Comparison of ENCODE assay signal across 12 mouse cellular contexts in the genomic region with DNA sequence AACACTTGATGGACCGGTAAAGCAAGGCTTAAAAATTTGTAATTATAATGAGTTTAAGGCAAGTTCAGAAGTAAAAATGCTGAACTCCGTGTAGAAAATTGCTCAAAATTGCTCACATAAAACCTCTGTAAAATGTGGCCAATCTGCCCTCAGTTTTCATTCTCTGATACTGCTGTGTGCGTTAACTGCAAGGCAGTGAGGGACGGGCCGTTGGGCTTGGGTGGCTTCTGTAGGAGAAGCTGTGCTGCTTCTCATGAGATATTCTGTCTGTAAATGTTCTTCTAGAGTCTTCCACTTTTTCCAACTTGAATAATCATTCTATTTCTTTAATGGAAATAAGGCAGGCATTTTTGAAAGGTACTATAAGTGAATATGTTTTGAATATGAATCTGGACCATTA. TPM values are rescaled to one million over a fixed set of nuclear protein-coding genes. Genes with fewer than 3 reads are reported as not detected.
DNase-seq lines count a peak whose midpoint lies in the region; ATAC-seq lines count a peak whose summit lies in the region.
"Had no signal": no experiment of that assay in that cellular context is flagged by ENCODE, and none has a peak within 500 bp of the region (broad histone marks: within the 10 kb centered on the region; RNA-seq: fewer than 3 reads in every experiment).

No protein-coding gene starts in this region.

- no peaks in the 10 kb centered on the region for H3K27me3 ChIP-seq in heart, embryonic 14.5 days (ENCODE audit: control insufficient read depth, insufficient read depth, low read length)
- no peaks in the 10 kb centered on the region for H3K27me3 ChIP-seq in lung, embryonic 15.5 days
- H3K27me3 ChIP-seq in stomach, embryonic 16.5 days (ENCODE audit: control insufficient read depth, insufficient read depth, low read length) = no peaks in the 10 kb centered on the region
- H3K27me3 ChIP-seq: forebrain, embryonic 15.5 days; hindbrain, embryonic 15.5 days had no signal

- peak overlapping the region; percentile 57 for H3K4me2 ChIP-seq in heart, embryonic 14.5 days (ENCODE audit: low read length)
- H3K4me2 ChIP-seq in lung, embryonic 15.5 days = no peak overlapping the region; the same call in 1 of the 2 replicates
- no peak overlapping the region for H3K4me2 ChIP-seq in stomach, embryonic 16.5 days (ENCODE audit: low read depth, low read length)
- H3K4me2 ChIP-seq: forebrain, embryonic 15.5 days; hindbrain, embryonic 15.5 days had no signal

- WGBS in heart, embryonic 14.5 days = 38% methylated on average over 5 of the region's 5 CpGs
- WGBS in lung, embryonic 15.5 days = 35% methylated on average over 5 of the region's 5 CpGs
- 45% methylated on average over 5 of the region's 5 CpGs for WGBS in stomach, embryonic 16.5 days

- H3K4me3 ChIP-seq in heart, embryonic 14.5 days (ENCODE audit: control insufficient read depth in 1 of 2, insufficient read depth in 1 of 2, low read depth in 1 of 2, low read length in 2 of 2) = no peak overlapping the region
- no peak overlapping the region for H3K4me3 ChIP-seq in lung, embryonic 15.5 days
- H3K4me3 ChIP-seq in stomach, embryonic 16.5 days (replicated peaks; ENCODE audit: low read length) = no peak overlapping the region
- H3K4me3 ChIP-seq: forebrain, embryonic 15.5 days; hindbrain, embryonic 15.5 days had no signal

- H3K9ac ChIP-seq in heart, embryonic 14.5 days (ENCODE audit: low read length) = peak overlapping the region; percentile 42; the same call in 1 of the 2 replicates
- no peak overlapping the region for H3K9ac ChIP-seq in lung, embryonic 15.5 days
- no peak overlapping the region for H3K9ac ChIP-seq in stomach, embryonic 16.5 days (ENCODE audit: low read length)
- H3K9ac ChIP-seq: forebrain, embryonic 15.5 days; hindbrain, embryonic 15.5 days had no signal

- H3K27ac ChIP-seq in heart, embryonic 14.5 days (replicated peaks in 1 of 2; ENCODE audit: control insufficient read depth in 1 of 2, insufficient read depth in 1 of 2, low read depth in 2 of 2, low read length in 2 of 2) = peak overlapping the region; percentile 84 to 95
- H3K27ac ChIP-seq in lung, embryonic 15.5 days = peak overlapping the region; percentile 81
- peak overlapping the region; percentile 40 for H3K27ac ChIP-seq in stomach, embryonic 16.5 days (ENCODE audit: low read length)
- H3K27ac ChIP-seq: forebrain, embryonic 15.5 days; hindbrain, embryonic 15.5 days had no signal

- peaks cover 42 to 70% of the 10 kb centered on the region in 2 experiments for H3K4me1 ChIP-seq in heart, embryonic 14.5 days (ENCODE audit: control insufficient read depth in 2 of 2, insufficient read depth in 2 of 2, low read length in 2 of 2)
- H3K4me1 ChIP-seq in lung, embryonic 15.5 days = peaks cover 45% of the 10 kb centered on the region
- H3K4me1 ChIP-seq in stomach, embryonic 16.5 days (ENCODE audit: control insufficient read depth, insufficient read depth, low read length) = peaks cover 34% of the 10 kb centered on the region

- H3K36me3 ChIP-seq in heart, embryonic 14.5 days (ENCODE audit: control insufficient read depth, insufficient read depth, low read length) = peaks cover 10% of the 10 kb centered on the region
- H3K36me3 ChIP-seq in lung, embryonic 15.5 days = no peaks in the 10 kb centered on the region
- no peaks in the 10 kb centered on the region for H3K36me3 ChIP-seq in stomach, embryonic 16.5 days (ENCODE audit: control insufficient read depth, insufficient read depth, low read length)
- H3K36me3 ChIP-seq: forebrain, embryonic 15.5 days; hindbrain, embryonic 15.5 days had no signal

- no peaks in the 10 kb centered on the region for H3K9me3 ChIP-seq in heart, embryonic 14.5 days (ENCODE audit: control insufficient read depth, low read length)
- H3K9me3 ChIP-seq in lung, embryonic 15.5 days = no peaks in the 10 kb centered on the region
- H3K9me3 ChIP-seq in stomach, embryonic 16.5 days (replicated peaks; ENCODE audit: control insufficient read depth, low read length) = no peaks in the 10 kb centered on the region
- H3K9me3 ChIP-seq: forebrain, embryonic 15.5 days; hindbrain, embryonic 15.5 days had no signal

- DNase-seq in heart, adult 9 months (ENCODE audit: low spot score in 2 of 2) = no peak
- no peak for DNase-seq in lung, postnatal 10 days
- DNase-seq in liver = peak; percentile 68
- no peak for DNase-seq in urinary bladder, adult 2 months (ENCODE audit: low spot score)
- DNase-seq: adrenal gland, adult 2 months; cerebellum, adult 8-10 months; spleen, adult 18-20 months had no signal

- no peak for ATAC-seq in heart, embryonic 14.5 days (ENCODE audit: insufficient number of reproducible peaks, insufficient read depth, low FRiP score, low read depth)
- ATAC-seq in lung, embryonic 15.5 days (ENCODE audit: borderline replicate concordance, extremely low read depth, low FRiP score, low TSS enrichment) = no peak
- ATAC-seq in stomach, embryonic 16.5 days (ENCODE audit: insufficient read depth, low FRiP score) = no peak
- ATAC-seq: forebrain, embryonic 15.5 days had no signal

RNA-seq across cellular contexts. Expression of a gene that starts 8.6 kb away (rescaled TPM):
- 60.8 and 61.2 TPM in 2 replicates for polyA plus RNA-seq in heart, embryonic 14.5 days (2014; fragmentation: Nextera tagmentation; extraction: Ambion mirVana)
- polyA plus RNA-seq in lung, embryonic 15.5 days (2015; fragmentation: Nextera tagmentation; extraction: Ambion mirVana) = 33.0 and 35.6 TPM in 2 replicates
- polyA plus RNA-seq in stomach, embryonic 16.5 days (2015; fragmentation: Nextera tagmentation; extraction: Ambion mirVana) = 21.2 and 29.7 TPM in 2 replicates
- polyA plus RNA-seq in urinary bladder, adult 2 months (2012; rRNA removed) = 16.1 and 17.6 TPM in 2 replicates
